Mouse (Mus musculus) hindbrain, embryonic 13.5 days (tissue): Measurements from ENCODE around the gene Pitx1. TPM values are rescaled to one million over a fixed set of nuclear protein-coding genes. Genes with fewer than 3 reads are reported as not detected.

Source experiments
- ATAC-seq: fragments of 200-750 bp; cut with Nextera tagmentation; 2 replicates; pipeline ENCODE4 v1.8.0; 2017; ENCODE audit warnings: moderate TSS enrichment; ENCODE audit not compliant: low FRiP score
- H3K27ac ChIP-seq: fragments of 300-500 bp; sonication (generic); 2 replicates; pipeline ENCODE4 v1.5.1; 2015; ENCODE audit warnings: inconsistent platforms, mild to moderate bottlenecking, moderate library complexity
- H3K27me3 ChIP-seq: fragments of 300-500 bp; sonication (generic); 2 replicates; pipeline ENCODE4 v1.6.1; 2015; ENCODE audit warnings: mild to moderate bottlenecking, inconsistent platforms
- H3K36me3 ChIP-seq: fragments of 300-500 bp; sonication (generic); 2 replicates; pipeline ENCODE4 v1.6.1; 2015; ENCODE audit warnings: mild to moderate bottlenecking, inconsistent platforms
- H3K4me1 ChIP-seq: fragments of 300-500 bp; sonication (generic); replicated peaks from 2 replicates; pipeline ENCODE4 v1.6.1; 2015; ENCODE audit warnings: inconsistent platforms
- H3K4me2 ChIP-seq: fragments of 300-500 bp; sonication (generic); 2 replicates; pipeline ENCODE4 v1.6.1; 2015; ENCODE audit warnings: inconsistent platforms, mild to moderate bottlenecking, moderate library complexity
- H3K4me3 ChIP-seq: fragments of 300-500 bp; sonication (generic); 2 replicates; pipeline ENCODE4 v1.5.1; 2015; ENCODE audit warnings: mild to moderate bottlenecking, inconsistent platforms
- H3K9ac ChIP-seq: fragments of 300-500 bp; sonication (generic); 2 replicates; pipeline ENCODE4 v1.6.1; 2015; ENCODE audit warnings: mild to moderate bottlenecking, inconsistent platforms
- H3K9me3 ChIP-seq: fragments of 300-500 bp; sonication (generic); 2 replicates; pipeline ENCODE4 v1.6.1; 2016; ENCODE audit warnings: inconsistent platforms
- WGBS: fragments of 180-500 bp; shearing (Covaris S2); methylation state at CpG from one replicate; pipeline ENCODE4 v1.1.7; 2015; 5-methylcytosine and 5-hydroxymethylcytosine counted together
- polyA plus RNA-seq: library from polyadenylated mRNA; unstranded; fragments of >200 nt; fragmentation: Nextera tagmentation; extraction: Ambion mirVana; gene quantifications from 2 replicates; pipeline ENCODE4 v1.2.1, GENCODE M21; 2015

Pitx1 gene
- polyA plus RNA-seq, 1 experiment from 2014 or later: 0.22 TPM

GRCm38 (mm10) chr13:55829018-55829655 lies 6.9 kb downstream of the Pitx1 start:
- no peaks in the 10 kb centered on the region for H3K36me3 ChIP-seq
- no peak for ATAC-seq
- no peak overlapping the region for H3K4me2 ChIP-seq
- 1% methylated on average over 12 of the region's 12 CpGs for WGBS
- H3K9me3 ChIP-seq: no peaks in the 10 kb centered on the region; the same call in 1 of the 2 replicates
- peaks cover 31% of the 10 kb centered on the region for H3K4me1 ChIP-seq
- H3K9ac ChIP-seq: no peak overlapping the region
- H3K27me3 ChIP-seq: peaks cover 92% of the 10 kb centered on the region
- H3K4me3 ChIP-seq: no peak overlapping the region
- no peak overlapping the region for H3K27ac ChIP-seq

- H3K36me3 ChIP-seq: no peaks in the 10 kb centered on the region
- no peak overlapping the region for H3K27ac ChIP-seq
- under 1% methylated on average over 50 of the region's 50 CpGs for WGBS
- peaks cover 31% of the 10 kb centered on the region for H3K4me1 ChIP-seq
- H3K4me2 ChIP-seq: no peak overlapping the region
- ATAC-seq: no peak
- H3K4me3 ChIP-seq: no peak overlapping the region
- H3K9ac ChIP-seq: no peak overlapping the region
- peaks cover 92% of the 10 kb centered on the region for H3K27me3 ChIP-seq
- no peaks in the 10 kb centered on the region; the same call in 1 of the 2 replicates for H3K9me3 ChIP-seq
Measured at GRCm38 (mm10) chr13:55828141-55829017, 7.6 kb downstream of the Pitx1 start.

- peaks cover 31% of the 10 kb centered on the region for H3K4me1 ChIP-seq
- no peak overlapping the region for H3K27ac ChIP-seq
- no peaks in the 10 kb centered on the region for H3K36me3 ChIP-seq
- H3K4me3 ChIP-seq: no peak overlapping the region
- ATAC-seq: no peak
- H3K4me2 ChIP-seq: no peak overlapping the region
- no peaks in the 10 kb centered on the region for H3K9me3 ChIP-seq
- H3K27me3 ChIP-seq: peaks cover 92% of the 10 kb centered on the region
- WGBS: 1% methylated on average over 6 of the region's 6 CpGs
- H3K9ac ChIP-seq: no peak overlapping the region
Measured at GRCm38 (mm10) chr13:55827679-55828140, 8.3 kb downstream of the Pitx1 start.

- peaks cover 92% of the 10 kb centered on the region for H3K27me3 ChIP-seq
- H3K9me3 ChIP-seq: no peaks in the 10 kb centered on the region
- no peaks in the 10 kb centered on the region for H3K36me3 ChIP-seq
- no peak for ATAC-seq
- H3K4me1 ChIP-seq: peaks cover 31% of the 10 kb centered on the region
- no peak overlapping the region for H3K4me2 ChIP-seq
- no peak overlapping the region for H3K9ac ChIP-seq
- H3K27ac ChIP-seq: no peak overlapping the region
- no peak overlapping the region for H3K4me3 ChIP-seq
- WGBS: 4% methylated on average over 13 of the region's 13 CpGs
Measured at GRCm38 (mm10) chr13:55826796-55827678, 9.0 kb downstream of the Pitx1 start.

GRCm38 (mm10) chr13:55826008-55826671 lies 9.9 kb downstream of the Pitx1 start:
- Histone ChIP-seq H3K4me2 (no peak overlapping the region), H3K4me1 (peaks cover 26% of the 10 kb centered on the region), H3K36me3 (no peaks in the 10 kb centered on the region), H3K27ac (no peak overlapping the region), H3K9me3 (no peaks in the 10 kb centered on the region), H3K27me3 (peaks cover 92% of the 10 kb centered on the region), H3K9ac (no peak overlapping the region), H3K4me3 (no peak overlapping the region)
- no peak for ATAC-seq
- under 1% methylated on average over 56 of the region's 56 CpGs for WGBS

- WGBS: under 1% methylated on average over 32 of the region's 32 CpGs
- H3K4me1 ChIP-seq: peaks cover 17% of the 10 kb centered on the region; the same call in 1 of the 2 replicates
- no peak overlapping the region for H3K4me2 ChIP-seq
Measured at GRCm38 (mm10) chr13:55825245-55825681, 10.7 kb downstream of the Pitx1 start.

GRCm38 (mm10) chr13:55824151-55824945 lies 11.6 kb downstream of the Pitx1 start:
- H3K4me1 ChIP-seq: peaks cover 17% of the 10 kb centered on the region; the same call in 1 of the 2 replicates
- WGBS: 8% methylated on average over 10 of the region's 10 CpGs
- no peaks in the 10 kb centered on the region for H3K9me3 ChIP-seq
- no peak overlapping the region for H3K9ac ChIP-seq
- peaks cover 91% of the 10 kb centered on the region for H3K27me3 ChIP-seq
- no peak overlapping the region for H3K4me3 ChIP-seq
- ATAC-seq: no peak
- no peak overlapping the region for H3K27ac ChIP-seq
- H3K4me2 ChIP-seq: no peak overlapping the region
- no peaks in the 10 kb centered on the region for H3K36me3 ChIP-seq

More at GRCm38 (mm10) chr13:55825245-55825681, 10.7 kb downstream of the Pitx1 start:
- H3K36me3 ChIP-seq: no peaks in the 10 kb centered on the region
- no peak overlapping the region for H3K4me3 ChIP-seq
- no peaks in the 10 kb centered on the region for H3K9me3 ChIP-seq
- no peak overlapping the region for H3K9ac ChIP-seq
- no peak for ATAC-seq
- H3K27me3 ChIP-seq: peaks cover 92% of the 10 kb centered on the region
- H3K27ac ChIP-seq: no peak overlapping the region

GRCm38 (mm10) chr13:55822499-55822898 lies 13.5 kb downstream of the Pitx1 start:
- WGBS: 64% methylated on average over 5 of the region's 5 CpGs
- H3K4me3 ChIP-seq: no peak overlapping the region
- no peaks in the 10 kb centered on the region for H3K9me3 ChIP-seq
- ATAC-seq: no peak
- peaks cover 91% of the 10 kb centered on the region for H3K27me3 ChIP-seq
- H3K36me3 ChIP-seq: no peaks in the 10 kb centered on the region
- H3K4me1 ChIP-seq: peaks cover 13% of the 10 kb centered on the region; the same call in 1 of the 2 replicates
- no peak overlapping the region for H3K4me2 ChIP-seq
- H3K9ac ChIP-seq: no peak overlapping the region
- no peak overlapping the region for H3K27ac ChIP-seq

- H3K36me3 ChIP-seq: no peaks in the 10 kb centered on the region
- no peak overlapping the region for H3K4me3 ChIP-seq
- ATAC-seq: no peak
- no peak overlapping the region for H3K9ac ChIP-seq
- WGBS: 86% methylated on average over 6 of the region's 6 CpGs
- H3K4me2 ChIP-seq: no peak overlapping the region
- H3K9me3 ChIP-seq: no peaks in the 10 kb centered on the region
- H3K27ac ChIP-seq: no peak overlapping the region
- H3K27me3 ChIP-seq: peaks cover 39% of the 10 kb centered on the region
- H3K4me1 ChIP-seq: no peaks in the 10 kb centered on the region
Measured at GRCm38 (mm10) chr13:55814834-55815233, 21.2 kb downstream of the Pitx1 start.

- 58% methylated on average over 5 of the region's 5 CpGs for WGBS
- H3K4me3 ChIP-seq: no peak overlapping the region
- H3K4me2 ChIP-seq: no peak overlapping the region
- no peaks in the 10 kb centered on the region for H3K9me3 ChIP-seq
- ATAC-seq: no peak
- no peaks in the 10 kb centered on the region for H3K4me1 ChIP-seq
- H3K27ac ChIP-seq: no peak overlapping the region
- H3K27me3 ChIP-seq: peaks cover 27% of the 10 kb centered on the region
- no peaks in the 10 kb centered on the region for H3K36me3 ChIP-seq
- no peak overlapping the region for H3K9ac ChIP-seq
Measured at GRCm38 (mm10) chr13:55813490-55814016, 22.4 kb downstream of the Pitx1 start.

- Histone ChIP-seq H3K9me3 (no peaks in the 10 kb centered on the region), H3K4me2 (no peak overlapping the region), H3K27ac (no peak overlapping the region), H3K4me3 (no peak overlapping the region), H3K9ac (no peak overlapping the region), H3K27me3 (0 out of 2 replicates have a peak, but pooled peaks cover 9% of the 10 kb centered on the region), H3K4me1 (no peaks in the 10 kb centered on the region), H3K36me3 (no peaks in the 10 kb centered on the region)
- WGBS: 81% methylated on average over 5 of the region's 5 CpGs
- no peak for ATAC-seq
Measured at GRCm38 (mm10) chr13:55810947-55811346, 25.0 kb downstream of the Pitx1 start.
